Mouse (Mus musculus): ENCODE results near the gene Rgs3. TPM values are rescaled to one million over a fixed set of nuclear protein-coding genes. Genes with fewer than 3 reads are reported as not detected.

Gene Rgs3
- polyA plus RNA-seq, 1 experiment, result 17.2 TPM

- H3K4me1 ChIP-seq (ENCODE audit: control insufficient read depth, insufficient read depth, low read length), result peaks cover 12% of the 10 kb centered on the region
- no peak overlapping the region for H3K4me3 ChIP-seq (ENCODE audit: insufficient read depth, low read length)
- no peak overlapping the region for H3K27ac ChIP-seq (ENCODE audit: insufficient read depth, low read depth, low read length)
- TF ChIP-seq CTCF (IDR thresholded peaks at IDR 0.05; ENCODE audit: low read depth, low read length) (no peak), POLR2A (IDR thresholded peaks at IDR 0.05; ENCODE audit: borderline replicate concordance, low read depth, low read length) (no peak)
Measured at GRCm38 (mm10) chr4:62634840-62635239, 75.2 kb downstream of the Rgs3 start.

- TF ChIP-seq POLR2A (IDR thresholded peaks at IDR 0.05; ENCODE audit: borderline replicate concordance, low read depth, low read length), result no peak
- no peak for TF ChIP-seq CTCF (IDR thresholded peaks at IDR 0.05; ENCODE audit: low read depth, low read length)
- Histone ChIP-seq H3K4me3 (ENCODE audit: insufficient read depth, low read length) (no peak overlapping the region), H3K4me1 (ENCODE audit: control insufficient read depth, insufficient read depth, low read length) (peaks cover 8% of the 10 kb centered on the region), H3K27ac (ENCODE audit: insufficient read depth, low read depth, low read length) (no peak overlapping the region)
Measured at GRCm38 (mm10) chr4:62636047-62636446, 76.4 kb downstream of the Rgs3 start.

GRCm38 (mm10) chr4:62637856-62638604, 78.4 kb downstream of the Rgs3 start:
- H3K4me1 ChIP-seq (ENCODE audit: control insufficient read depth, insufficient read depth, low read length), result peaks cover 12% of the 10 kb centered on the region
- TF ChIP-seq CTCF (IDR thresholded peaks at IDR 0.05; ENCODE audit: low read depth, low read length), result no peak
- TF ChIP-seq POLR2A (IDR thresholded peaks at IDR 0.05; ENCODE audit: borderline replicate concordance, low read depth, low read length), result no peak
- no peak overlapping the region for H3K4me3 ChIP-seq (ENCODE audit: insufficient read depth, low read length)
- no peak overlapping the region for H3K27ac ChIP-seq (ENCODE audit: insufficient read depth, low read depth, low read length)

GRCm38 (mm10) chr4:62640496-62641229, 81.0 kb downstream of the Rgs3 start:
- Histone ChIP-seq H3K27ac (ENCODE audit: insufficient read depth, low read depth, low read length) (no peak overlapping the region), H3K4me3 (ENCODE audit: insufficient read depth, low read length) (no peak overlapping the region), H3K4me1 (ENCODE audit: control insufficient read depth, insufficient read depth, low read length) (peaks cover 14% of the 10 kb centered on the region)
- TF ChIP-seq CTCF (IDR thresholded peaks at IDR 0.05; ENCODE audit: low read depth, low read length) (no peak), POLR2A (IDR thresholded peaks at IDR 0.05; ENCODE audit: borderline replicate concordance, low read depth, low read length) (no peak)

- Histone ChIP-seq H3K27ac (ENCODE audit: insufficient read depth, low read depth, low read length) (no peak overlapping the region), H3K4me1 (ENCODE audit: control insufficient read depth, insufficient read depth, low read length) (peaks cover 14% of the 10 kb centered on the region), H3K4me3 (ENCODE audit: insufficient read depth, low read length) (no peak overlapping the region)
- TF ChIP-seq POLR2A (IDR thresholded peaks at IDR 0.05; ENCODE audit: borderline replicate concordance, low read depth, low read length) (no peak), CTCF (IDR thresholded peaks at IDR 0.05; ENCODE audit: low read depth, low read length) (no peak)
Measured at GRCm38 (mm10) chr4:62641230-62641589, 81.6 kb downstream of the Rgs3 start.

- no peak for TF ChIP-seq CTCF (IDR thresholded peaks at IDR 0.05; ENCODE audit: low read depth, low read length)
- TF ChIP-seq POLR2A (IDR thresholded peaks at IDR 0.05; ENCODE audit: borderline replicate concordance, low read depth, low read length), result no peak
- Histone ChIP-seq H3K27ac (ENCODE audit: insufficient read depth, low read depth, low read length) (no peak overlapping the region), H3K4me1 (ENCODE audit: control insufficient read depth, insufficient read depth, low read length) (peaks cover 14% of the 10 kb centered on the region), H3K4me3 (ENCODE audit: insufficient read depth, low read length) (no peak overlapping the region)
Measured at GRCm38 (mm10) chr4:62641656-62642055, 82.0 kb downstream of the Rgs3 start.

- TF ChIP-seq POLR2A (IDR thresholded peaks at IDR 0.05; ENCODE audit: borderline replicate concordance, low read depth, low read length) (no peak), CTCF (IDR thresholded peaks at IDR 0.05; ENCODE audit: low read depth, low read length) (no peak)
- no peak overlapping the region for H3K27ac ChIP-seq (ENCODE audit: insufficient read depth, low read depth, low read length)
- H3K4me1 ChIP-seq (ENCODE audit: control insufficient read depth, insufficient read depth, low read length), result peaks cover 14% of the 10 kb centered on the region
- no peak overlapping the region for H3K4me3 ChIP-seq (ENCODE audit: insufficient read depth, low read length)
Measured at GRCm38 (mm10) chr4:62643401-62643800, 83.8 kb downstream of the Rgs3 start.

- H3K4me3 ChIP-seq (ENCODE audit: insufficient read depth, low read length), result no peak overlapping the region
- H3K27ac ChIP-seq (ENCODE audit: insufficient read depth, low read depth, low read length), result no peak overlapping the region
- peaks cover 14% of the 10 kb centered on the region for H3K4me1 ChIP-seq (ENCODE audit: control insufficient read depth, insufficient read depth, low read length)
- TF ChIP-seq POLR2A (IDR thresholded peaks at IDR 0.05; ENCODE audit: borderline replicate concordance, low read depth, low read length) (no peak), CTCF (IDR thresholded peaks at IDR 0.05; ENCODE audit: low read depth, low read length) (no peak)
Measured at GRCm38 (mm10) chr4:62644031-62644793, 84.6 kb downstream of the Rgs3 start.

GRCm38 (mm10) chr4:62646556-62647248, 87.1 kb downstream of the Rgs3 start:
- Histone ChIP-seq H3K4me1 (ENCODE audit: control insufficient read depth, insufficient read depth, low read length) (0 out of 2 replicates have a peak, but pooled peaks cover 2% of the 10 kb centered on the region), H3K4me3 (ENCODE audit: insufficient read depth, low read length) (no peak overlapping the region), H3K27ac (ENCODE audit: insufficient read depth, low read depth, low read length) (no peak overlapping the region)
- no peak for TF ChIP-seq CTCF (IDR thresholded peaks at IDR 0.05; ENCODE audit: low read depth, low read length)
- no peak for TF ChIP-seq POLR2A (IDR thresholded peaks at IDR 0.05; ENCODE audit: borderline replicate concordance, low read depth, low read length)
